Mouse (Mus musculus): ENCODE measurements at regions not wholly inside any gene's neighbourhood (a gene's known extent, or its start where the extent isn't known, plus 50 kb on each side); places are given as distances from the start of the nearest gene placed in this dataset.
A peak's percentile ranks its signal among the peaks of the same experiment; 100 is the strongest.

DNA sequence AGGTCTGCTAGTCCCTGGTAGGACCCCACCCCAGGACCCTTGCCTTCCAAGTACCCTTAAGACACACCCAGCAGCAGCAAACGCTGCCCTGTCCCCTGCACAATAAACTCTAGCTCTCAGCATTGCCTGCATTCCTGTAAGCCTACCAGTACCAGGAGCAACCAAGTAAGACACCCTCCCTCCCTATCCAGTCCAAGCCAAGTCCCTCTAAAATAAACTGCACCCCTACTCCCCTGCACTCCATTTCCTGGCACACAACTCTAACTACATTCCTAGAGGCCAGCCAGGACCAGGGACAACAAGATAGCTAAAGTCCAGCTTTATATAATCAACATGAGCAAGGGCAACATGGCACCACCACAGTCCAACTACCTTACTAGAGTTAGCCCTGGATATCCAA lies 103.5 kb downstream of the Ids start:
- no peak for TF ChIP-seq CTCF (IDR thresholded peaks at IDR 0.05)
- intact Hi-C loops (cut with DNase I) = no loop called here
- Histone ChIP-seq H3K27ac (no peak overlapping the region), H3K4me3 (no peak overlapping the region)
- no peak for DNase-seq (ENCODE audit: extremely low spot score in 1 of 2, low spot score in 2 of 2)

GRCm38 (mm10) chrX:70216011-70216410 lies 148.9 kb downstream of the Ids start:
- Histone ChIP-seq H3K4me3 (no peak overlapping the region), H3K27ac (no peak overlapping the region)
- intact Hi-C loops (cut with DNase I) = no loop called here
- TF ChIP-seq CTCF (IDR thresholded peaks at IDR 0.05) = no peak
- no peak for DNase-seq (ENCODE audit: extremely low spot score in 1 of 2, low spot score in 2 of 2)

DNA sequence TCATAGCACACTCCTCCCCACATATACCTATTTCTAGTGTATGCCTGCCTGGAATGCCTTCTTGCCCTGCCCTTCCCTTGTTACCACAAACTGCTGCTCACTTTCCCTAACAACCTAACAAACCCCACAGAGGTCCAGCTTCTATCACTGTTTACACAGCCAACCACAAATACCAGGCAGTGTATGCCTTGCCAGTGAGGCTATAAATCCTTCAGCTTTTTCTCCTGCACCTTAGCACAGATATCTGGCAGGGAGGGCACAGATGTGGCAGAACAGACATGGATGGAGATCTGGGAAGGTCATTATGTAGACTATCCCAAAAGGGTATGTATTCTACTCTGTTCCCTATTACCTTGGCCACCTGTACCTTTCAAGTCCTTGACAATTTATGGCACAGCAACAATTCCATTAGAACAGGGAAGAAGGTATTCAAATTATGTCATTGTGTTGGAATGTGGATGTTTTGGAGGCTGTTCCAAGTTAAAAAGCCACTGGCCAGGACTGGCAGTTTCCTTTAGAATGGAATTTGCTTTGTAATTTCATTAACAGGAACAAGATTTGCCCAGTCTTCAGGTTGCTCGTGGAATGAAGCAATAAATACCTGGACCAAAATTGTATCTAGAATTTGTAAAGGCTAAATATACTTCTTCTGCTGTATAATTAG lies 180.3 kb downstream of the Ids start:
- no peak overlapping the region for H3K27ac ChIP-seq
- intact Hi-C loops (cut with DNase I) = no loop called here
- TF ChIP-seq CTCF (IDR thresholded peaks at IDR 0.05) = no peak
- no peak overlapping the region for H3K4me3 ChIP-seq
- DNase-seq (ENCODE audit: extremely low spot score in 1 of 2, low spot score in 2 of 2) = no peak

DNA sequence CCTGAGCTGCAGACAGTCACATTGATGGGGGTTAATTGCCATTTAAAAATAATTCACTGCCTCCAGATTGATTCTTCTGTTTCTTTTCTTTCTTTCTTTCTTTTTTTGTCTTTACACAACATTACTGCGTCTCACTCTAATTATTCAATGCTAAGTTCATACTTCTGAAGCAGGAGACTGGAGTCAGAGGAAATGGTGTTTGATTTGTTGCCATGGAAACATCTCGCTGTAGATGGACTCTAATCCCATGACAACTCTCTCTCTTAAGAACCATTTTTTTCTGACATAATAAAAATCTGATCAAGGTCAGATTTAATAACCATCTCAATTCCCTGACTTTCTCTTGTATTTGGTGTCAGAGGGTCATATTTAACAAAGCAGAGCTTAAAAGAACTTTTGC lies 195.1 kb downstream of the Ids start:
- DNase-seq (ENCODE audit: extremely low spot score in 1 of 2, low spot score in 2 of 2) = no peak
- Histone ChIP-seq H3K4me3 (no peak overlapping the region), H3K27ac (no peak overlapping the region)
- no peak for TF ChIP-seq CTCF (IDR thresholded peaks at IDR 0.05)
- intact Hi-C loops (cut with DNase I) = loop anchor here (10.0 kb wide), 1 partner anchor 805 kb away; the partner anchor contains the start of gene Aff2

GRCm38 (mm10) chrX:70161011-70161410 lies 203.9 kb downstream of the Ids start:
- no peak overlapping the region for H3K4me3 ChIP-seq
- DNase-seq (ENCODE audit: extremely low spot score in 1 of 2, low spot score in 2 of 2) = peak; percentile 15 to 22
- no peak overlapping the region for H3K27ac ChIP-seq
- peak; percentile 63 for TF ChIP-seq CTCF (IDR thresholded peaks at IDR 0.05)
- intact Hi-C loops (cut with DNase I) = loop anchor here (2.0 to 10.0 kb wide), 4 partner anchors 170 to 1322 kb away; partner anchors contain the start of gene Aff2
